Mouse (Mus musculus) c-Kit-positive CD71-negative TER-119-negative erythroid progenitor cells, embryonic 14.5 days (primary cell): Measurements from ENCODE around the gene Car11.

Experiments
- DNase-seq: peaks from one replicate; pipeline ENCODE4 v3.0.0-alpha.2; 2013; ENCODE audit warnings: low read depth

The Car11 gene

GRCm38 (mm10) chr7:45723781-45724180 is 24.1 kb downstream of the Car11 start:
- no peak for DNase-seq

- no peak for DNase-seq
Observed at GRCm38 (mm10) chr7:45725151-45725550, 25.5 kb downstream of the Car11 start.

- no peak for DNase-seq
Observed at GRCm38 (mm10) chr7:45725713-45726112, 26.1 kb downstream of the Car11 start, which contains the start of gene Spaca4. TSS of gene Spaca4 (minus strand) at chr7:45725813.

- no peak for DNase-seq
Observed at GRCm38 (mm10) chr7:45726419-45726818, 26.8 kb downstream of the Car11 start.

- DNase-seq = no peak
Observed at GRCm38 (mm10) chr7:45727625-45728024, 28.0 kb downstream of the Car11 start.

- DNase-seq = no peak
Observed at GRCm38 (mm10) chr7:45730727-45731431, 31.2 kb downstream of the Car11 start.

GRCm38 (mm10) chr7:45733477-45733876 is 33.8 kb downstream of the Car11 start:
- no peak for DNase-seq

- peak; percentile 96 for DNase-seq
Observed at GRCm38 (mm10) chr7:45739162-45739763, 39.6 kb downstream of the Car11 start.

- no peak for DNase-seq
Observed at GRCm38 (mm10) chr7:45739820-45740219, 40.2 kb downstream of the Car11 start.

GRCm38 (mm10) chr7:45741308-45741707 is 41.7 kb downstream of the Car11 start:
- DNase-seq = no peak

- no peak for DNase-seq
Observed at GRCm38 (mm10) chr7:45741777-45742176, 42.1 kb downstream of the Car11 start.

GRCm38 (mm10) chr7:45742338-45742737 is 42.7 kb downstream of the Car11 start:
- peak; percentile 73 for DNase-seq

GRCm38 (mm10) chr7:45744387-45744786 is 44.7 kb downstream of the Car11 start:
- DNase-seq = peak; percentile 64

- DNase-seq = no peak
Observed at GRCm38 (mm10) chr7:45746518-45746917, 46.9 kb downstream of the Car11 start.

- DNase-seq = no peak
Observed at GRCm38 (mm10) chr7:45747450-45747849, 47.8 kb downstream of the Car11 start.

- DNase-seq = no peak
Observed at GRCm38 (mm10) chr7:45748110-45748509, 48.5 kb downstream of the Car11 start.

- no peak for DNase-seq
Observed at GRCm38 (mm10) chr7:45749401-45749800, 49.8 kb downstream of the Car11 start.

- no peak for DNase-seq
Observed at GRCm38 (mm10) chr7:45750162-45750561, 50.5 kb downstream of the Car11 start.
